Mouse (Mus musculus): ENCODE results near the gene Cwf19l1. TPM values are rescaled to one million over a fixed set of nuclear protein-coding genes. Genes with fewer than 3 reads are reported as not detected.

Cwf19l1 gene
- 11.8 TPM for polyA plus RNA-seq (2014; fragmentation: Illumina TruSeq; extraction: RNeasy Lipid Tissue Mini Kit (QIAGEN cat#74804); ENCODE audit: low read depth, low replicate concordance)

GRCm38 (mm10) chr19:44135072-44135959 lies at the start of gene Cwf19l1:
Gene Cwf19l1, minus strand, starts transcription at chr19:44135876.

GRCm38 (mm10) chr19:44145702-44146567 lies 10.3 kb upstream of the Cwf19l1 start, which contains the start of gene Bloc1s2:
Gene Bloc1s2, minus strand, starts transcription at chr19:44146446.

GRCm38 (mm10) chr19:44106831-44107660 lies 28.6 kb downstream of the Cwf19l1 start, which contains the start of gene Chuk:
Gene Chuk, minus strand, starts transcription at chr19:44107480.

GRCm38 (mm10) chr19:44069121-44069913 lies 66.4 kb downstream of the Cwf19l1 start, which contains the start of gene Erlin1:
Gene Erlin1, minus strand, starts transcription at chr19:44069785.

Other genes starting within 250 kb of the Cwf19l1 start
- gene Dnmbp, start 195.7 kb downstream of the Cwf19l1 start, polyA plus RNA-seq (2014; fragmentation: Illumina TruSeq; extraction: RNeasy Lipid Tissue Mini Kit (QIAGEN cat#74804); ENCODE audit: low read depth, low replicate concordance) = 4.2 TPM
- gene Cpn1, start 149.3 kb downstream of the Cwf19l1 start, polyA plus RNA-seq (2014; fragmentation: Illumina TruSeq; extraction: RNeasy Lipid Tissue Mini Kit (QIAGEN cat#74804); ENCODE audit: low read depth, low replicate concordance) = 0.91 TPM
- gene Cyp2c23, start 106.7 kb downstream of the Cwf19l1 start, polyA plus RNA-seq (2014; fragmentation: Illumina TruSeq; extraction: RNeasy Lipid Tissue Mini Kit (QIAGEN cat#74804); ENCODE audit: low read depth, low replicate concordance) = 1.0 TPM
- gene Erlin1, start 66.1 kb downstream of the Cwf19l1 start, polyA plus RNA-seq (2014; fragmentation: Illumina TruSeq; extraction: RNeasy Lipid Tissue Mini Kit (QIAGEN cat#74804); ENCODE audit: low read depth, low replicate concordance) = 69.0 TPM
- gene Chuk, start 28.4 kb downstream of the Cwf19l1 start, polyA plus RNA-seq (2014; fragmentation: Illumina TruSeq; extraction: RNeasy Lipid Tissue Mini Kit (QIAGEN cat#74804); ENCODE audit: low read depth, low replicate concordance) = 69.4 TPM
- 72.1 TPM for gene Bloc1s2, start 10.6 kb upstream of the Cwf19l1 start, polyA plus RNA-seq (2014; fragmentation: Illumina TruSeq; extraction: RNeasy Lipid Tissue Mini Kit (QIAGEN cat#74804); ENCODE audit: low read depth, low replicate concordance)
- 4.5 TPM for gene Pkd2l1, start 56.6 kb upstream of the Cwf19l1 start, polyA plus RNA-seq (2014; fragmentation: Illumina TruSeq; extraction: RNeasy Lipid Tissue Mini Kit (QIAGEN cat#74804); ENCODE audit: low read depth, low replicate concordance)
- gene Scd3, start 67.4 kb upstream of the Cwf19l1 start, polyA plus RNA-seq (2014; fragmentation: Illumina TruSeq; extraction: RNeasy Lipid Tissue Mini Kit (QIAGEN cat#74804); ENCODE audit: low read depth, low replicate concordance) = 2.3 TPM
- 82.3 TPM for gene Scd2, start 157.8 kb upstream of the Cwf19l1 start, polyA plus RNA-seq (2014; fragmentation: Illumina TruSeq; extraction: RNeasy Lipid Tissue Mini Kit (QIAGEN cat#74804); ENCODE audit: low read depth, low replicate concordance)
- gene Scd4, start 197.2 kb upstream of the Cwf19l1 start, polyA plus RNA-seq (2014; fragmentation: Illumina TruSeq; extraction: RNeasy Lipid Tissue Mini Kit (QIAGEN cat#74804); ENCODE audit: low read depth, low replicate concordance) = 0.56 TPM

Measured in testis, adult 10 weeks (tissue).